Comparison of ENCODE assay signal across 19 mouse cellular contexts in genomic region chr2:78694851-78695250, GRCm38 (mm10).
DNase-seq lines count a peak whose midpoint lies in the region; ATAC-seq lines count a peak whose summit lies in the region.
"Had no signal": no experiment of that assay in that cellular context is flagged by ENCODE, and none has a peak within 500 bp of the region (broad histone marks: within the 10 kb centered on the region; RNA-seq: fewer than 3 reads in every experiment).

No protein-coding gene starts in this region.

- peaks cover 7% of the 10 kb centered on the region; the same call in 1 of the 2 replicates for H3K4me1 ChIP-seq in midbrain, embryonic 13.5 days (replicated peaks)
- H3K4me1 ChIP-seq in midbrain, embryonic 10.5 days = 0 out of 2 replicates have a peak, but pooled peaks cover 5% of the 10 kb centered on the region
- H3K4me1 ChIP-seq in forebrain, embryonic 14.5 days (ENCODE audit: control insufficient read depth, insufficient read depth, low read length) = no peaks in the 10 kb centered on the region; the same call in 1 of the 2 replicates
- H3K4me1 ChIP-seq in neural tube, embryonic 13.5 days (replicated peaks) = no peaks in the 10 kb centered on the region; the same call in 1 of the 2 replicates
- H3K4me1 ChIP-seq: embryonic facial prominence, embryonic 13.5 days; intestine, embryonic 15.5 days; limb, embryonic 12.5 days; liver, embryonic 12.5 days had no signal

- H3K9me3 ChIP-seq in midbrain, embryonic 13.5 days = no peaks in the 10 kb centered on the region
- no peaks in the 10 kb centered on the region for H3K9me3 ChIP-seq in midbrain, embryonic 10.5 days (replicated peaks)
- no peaks in the 10 kb centered on the region for H3K9me3 ChIP-seq in forebrain, embryonic 14.5 days (replicated peaks; ENCODE audit: control insufficient read depth, low read length)
- no peaks in the 10 kb centered on the region for H3K9me3 ChIP-seq in neural tube, embryonic 13.5 days
- H3K9me3 ChIP-seq: embryonic facial prominence, embryonic 13.5 days; intestine, embryonic 15.5 days; limb, embryonic 12.5 days; liver, embryonic 12.5 days had no signal

- H3K36me3 ChIP-seq in midbrain, embryonic 13.5 days = no peaks in the 10 kb centered on the region
- no peaks in the 10 kb centered on the region for H3K36me3 ChIP-seq in midbrain, embryonic 10.5 days
- H3K36me3 ChIP-seq in forebrain, embryonic 14.5 days (ENCODE audit: control insufficient read depth, insufficient read depth, low read length) = no peaks in the 10 kb centered on the region
- no peaks in the 10 kb centered on the region for H3K36me3 ChIP-seq in neural tube, embryonic 13.5 days
- H3K36me3 ChIP-seq: embryonic facial prominence, embryonic 13.5 days; intestine, embryonic 15.5 days; limb, embryonic 12.5 days; liver, embryonic 12.5 days had no signal

- no peak overlapping the region for H3K4me3 ChIP-seq in midbrain, embryonic 13.5 days (replicated peaks)
- H3K4me3 ChIP-seq in midbrain, embryonic 10.5 days = no peak overlapping the region
- H3K4me3 ChIP-seq in forebrain, embryonic 14.5 days (ENCODE audit: low read depth, low read length) = no peak overlapping the region
- no peak overlapping the region for H3K4me3 ChIP-seq in neural tube, embryonic 13.5 days
- H3K4me3 ChIP-seq: embryonic facial prominence, embryonic 13.5 days; intestine, embryonic 15.5 days; limb, embryonic 12.5 days; liver, embryonic 12.5 days had no signal

- H3K9ac ChIP-seq in midbrain, embryonic 13.5 days (replicated peaks) = no peak overlapping the region
- H3K9ac ChIP-seq in forebrain, embryonic 14.5 days (ENCODE audit: low read length) = no peak overlapping the region
- no peak overlapping the region for H3K9ac ChIP-seq in neural tube, embryonic 13.5 days
- H3K9ac ChIP-seq: embryonic facial prominence, embryonic 13.5 days; intestine, embryonic 15.5 days; limb, embryonic 12.5 days; liver, embryonic 12.5 days had no signal

- no peaks in the 10 kb centered on the region for H3K27me3 ChIP-seq in midbrain, embryonic 13.5 days
- H3K27me3 ChIP-seq in midbrain, embryonic 10.5 days (ENCODE audit: low read depth, poor library complexity, severe bottlenecking) = no peaks in the 10 kb centered on the region
- no peaks in the 10 kb centered on the region for H3K27me3 ChIP-seq in forebrain, embryonic 14.5 days (replicated peaks; ENCODE audit: control insufficient read depth, insufficient read depth, low read length)
- H3K27me3 ChIP-seq in neural tube, embryonic 13.5 days = no peaks in the 10 kb centered on the region
- H3K27me3 ChIP-seq: intestine, embryonic 15.5 days; limb, embryonic 12.5 days; liver, embryonic 12.5 days had no signal

- peak; percentile 90 for ATAC-seq in midbrain, embryonic 13.5 days
- ATAC-seq in forebrain, embryonic 14.5 days = peak; percentile 90
- ATAC-seq in neural tube, embryonic 13.5 days (ENCODE audit: low read depth) = peak; percentile 59; the same call in 1 of the 2 replicates
- ATAC-seq: activated CD4-positive, CD25-positive, alpha-beta regulatory T cell, adult 4 months; intestine, embryonic 15.5 days; liver, embryonic 12.5 days had no signal

- 18% methylated on average over 6 of the region's 6 CpGs for WGBS in midbrain, embryonic 13.5 days
- WGBS in midbrain, embryonic 10.5 days = 69% methylated on average over 6 of the region's 6 CpGs
- 5% methylated on average over 6 of the region's 6 CpGs for WGBS in forebrain, embryonic 14.5 days
- 37% methylated on average over 6 of the region's 6 CpGs for WGBS in neural tube, embryonic 13.5 days

- H3K27ac ChIP-seq in midbrain, embryonic 13.5 days = peak overlapping the region; percentile 25; the same call in 1 of the 2 replicates
- H3K27ac ChIP-seq in midbrain, embryonic 10.5 days (replicated peaks) = no peak overlapping the region
- H3K27ac ChIP-seq in forebrain, embryonic 14.5 days (ENCODE audit: low read depth, low read length) = no peak overlapping the region; the same call in 1 of the 2 replicates
- no peak overlapping the region for H3K27ac ChIP-seq in neural tube, embryonic 13.5 days (replicated peaks)
- H3K27ac ChIP-seq: embryonic facial prominence, embryonic 13.5 days; intestine, embryonic 15.5 days; limb, embryonic 12.5 days; liver, embryonic 12.5 days had no signal

- no peak overlapping the region for H3K4me2 ChIP-seq in midbrain, embryonic 13.5 days (replicated peaks)
- H3K4me2 ChIP-seq in forebrain, embryonic 14.5 days (ENCODE audit: low read length) = no peak overlapping the region
- no peak overlapping the region for H3K4me2 ChIP-seq in neural tube, embryonic 13.5 days
- H3K4me2 ChIP-seq: embryonic facial prominence, embryonic 13.5 days; intestine, embryonic 15.5 days; limb, embryonic 12.5 days; liver, embryonic 12.5 days had no signal

- peak; percentile 28 for DNase-seq in embryo, embryonic 10.5 days (ENCODE audit: low spot score)
- no peak for DNase-seq in embryo, embryonic 9.5 days (ENCODE audit: extremely low spot score)
- DNase-seq in midbrain, embryonic 10.5 days (ENCODE audit: low spot score) = no peak
- DNase-seq in forebrain, embryonic 14.5 days (ENCODE audit: low spot score) = peak; percentile 70
- DNase-seq in yolk sac, embryonic 10.5 days (ENCODE audit: low spot score) = no peak
- DNase-seq in thymus, postnatal 25 days = no peak
- DNase-seq: adrenal gland, postnatal 10 days; cerebellum, adult 11-12 months; cerebellum, postnatal 14 days; gastrocnemius, postnatal 36 days; lung, adult 2 months; thymus, adult 2 months had no signal

Comparison
In these comparisons a context has a peak if more than half of its experiments do, and no peak if none do; other contexts are left out.
1. DNase-seq: peak in embryo, embryonic 10.5 days (single experiment) and forebrain, embryonic 14.5 days (single experiment); none in embryo, embryonic 9.5 days (single experiment), midbrain, embryonic 10.5 days (single experiment), yolk sac, embryonic 10.5 days (single experiment) and thymus, postnatal 25 days (single experiment).
2. Peak in every context shown above with its lines, with median percentiles within 50 percentile points of each other: ATAC-seq.